Mouse (Mus musculus): ENCODE results near the gene Ttc7. TPM values are rescaled to one million over a fixed set of nuclear protein-coding genes. Genes with fewer than 3 reads are reported as not detected.

Ttc7 gene
- polyA plus RNA-seq, 1 experiment from 2014 or later: 11.6 TPM

- WGBS: 65% methylated on average over 24 of the region's 24 CpGs
- Histone ChIP-seq H3K27me3 (no peaks in the 10 kb centered on the region), H3K36me3 (peaks cover 31% of the 10 kb centered on the region), H3K4me3 (no peak within 1 kb of the TSS), H3K9ac (no peak within 1 kb of the TSS), H3K4me1 (peaks cover 4% of the 10 kb centered on the region; the same call in 1 of the 2 replicates), H3K9me3 (no peaks in the 10 kb centered on the region), H3K27ac (no peak within 1 kb of the TSS), H3K4me2 (no peak within 1 kb of the TSS)
- ATAC-seq (ENCODE audit: insufficient number of reproducible peaks, low FRiP score, low TSS enrichment, low read depth): no peak
These were observed 144.8 kb downstream of the Ttc7 start, which contains the start of gene Stpg4 for GRCm38 (mm10) chr17:87427511-87427910. Stpg4 (minus strand) TSS chr17:87427741.

- WGBS: 60% methylated on average over 3 of the region's 3 CpGs
- Histone ChIP-seq H3K4me2 (no peak overlapping the region), H3K9ac (no peak overlapping the region), H3K36me3 (peaks cover 43% of the 10 kb centered on the region), H3K9me3 (no peaks in the 10 kb centered on the region), H3K4me3 (no peak overlapping the region), H3K27ac (no peak overlapping the region), H3K4me1 (peaks cover 4% of the 10 kb centered on the region; the same call in 1 of the 2 replicates), H3K27me3 (no peaks in the 10 kb centered on the region)
- no peak for ATAC-seq (ENCODE audit: insufficient number of reproducible peaks, low FRiP score, low TSS enrichment, low read depth)
These were observed 146.7 kb downstream of the Ttc7 start for GRCm38 (mm10) chr17:87429431-87429830.

Other genes with a start within 250 kb of the Ttc7 start
- 13.1 and 15.5 TPM in 2 replicates for gene Socs5, start 175.2 kb upstream of the Ttc7 start, polyA plus RNA-seq (2015; fragmentation: Nextera tagmentation; extraction: Ambion mirVana)
- 92.1 and 100 TPM in 2 replicates for gene Mcfd2, start 17.0 kb upstream of the Ttc7 start, polyA plus RNA-seq (2015; fragmentation: Nextera tagmentation; extraction: Ambion mirVana)
- not detected in 2 replicates for gene Stpg4, start 144.9 kb downstream of the Ttc7 start, polyA plus RNA-seq (2015; fragmentation: Nextera tagmentation; extraction: Ambion mirVana)
- 938 and 964 TPM in 2 replicates for gene Calm2, start 164.0 kb downstream of the Ttc7 start, polyA plus RNA-seq (2015; fragmentation: Nextera tagmentation; extraction: Ambion mirVana)

Data from limb, embryonic 15.5 days (tissue).